Mouse (Mus musculus): ENCODE data around the gene Fmn2. TPM values are rescaled to one million over a fixed set of nuclear protein-coding genes. Genes with fewer than 3 reads are reported as not detected.

Gene Fmn2
- total RNA-seq (2021): under 1 TPM; 0.26 to 0.28 TPM
- long read RNA-seq, experiment 1: 0 reads
- long read RNA-seq, experiment 2: 0 reads

GRCm38 (mm10) chr1:174501661-174502030 lies at the start of gene Fmn2:
Fmn2 (plus strand) TSS chr1:174501825.
- TF ChIP-seq CTCF (IDR thresholded peaks at IDR 0.05): no peak
- peak; percentile 47 for DNase-seq
- intact Hi-C loops (cut with DNase I): no loop called here
- peak within 1 kb of the TSS; percentile 35; the same call in 1 of the 2 replicates for H3K27ac ChIP-seq
- H3K4me3 ChIP-seq: peak within 1 kb of the TSS; percentile 68

- Histone ChIP-seq H3K4me3 (no peak overlapping the region), H3K27ac (no peak overlapping the region)
- intact Hi-C loops (cut with DNase I): no loop called here
- TF ChIP-seq CTCF (IDR thresholded peaks at IDR 0.05): no peak
- DNase-seq: no peak
These were observed 46.5 kb upstream of the Fmn2 start for GRCm38 (mm10) chr1:174455100-174455499.

- intact Hi-C loops (cut with DNase I): loop anchor here (5.0 kb wide), 2 partner anchors 298 to 1008 kb away; no protein-coding TSS in a partner anchor
- Histone ChIP-seq H3K4me3 (no peak overlapping the region), H3K27ac (no peak overlapping the region)
- no peak for DNase-seq
- TF ChIP-seq CTCF (IDR thresholded peaks at IDR 0.05): no peak
These were observed 36.2 kb upstream of the Fmn2 start for GRCm38 (mm10) chr1:174465385-174465784.

GRCm38 (mm10) chr1:174466240-174466639 lies 35.4 kb upstream of the Fmn2 start:
- Histone ChIP-seq H3K4me3 (no peak overlapping the region), H3K27ac (no peak overlapping the region)
- intact Hi-C loops (cut with DNase I): loop anchor here (5.0 kb wide), 2 partner anchors 299 to 1009 kb away; no protein-coding TSS in a partner anchor
- TF ChIP-seq CTCF (IDR thresholded peaks at IDR 0.05): peak; percentile 58
- no peak for DNase-seq

- no peak overlapping the region for H3K4me3 ChIP-seq
- peak; percentile 67 for TF ChIP-seq CTCF (IDR thresholded peaks at IDR 0.05)
- intact Hi-C loops (cut with DNase I): loop anchor here (5.0 kb wide), 3 partner anchors 83 to 1012 kb away; no protein-coding TSS in a partner anchor
- no peak for DNase-seq
- H3K27ac ChIP-seq: no peak overlapping the region
These were observed 31.9 kb upstream of the Fmn2 start for GRCm38 (mm10) chr1:174469736-174470135.

GRCm38 (mm10) chr1:174482567-174482966 lies 19.1 kb upstream of the Fmn2 start:
- no peak for TF ChIP-seq CTCF (IDR thresholded peaks at IDR 0.05)
- Histone ChIP-seq H3K27ac (no peak overlapping the region), H3K4me3 (no peak overlapping the region)
- intact Hi-C loops (cut with DNase I): no loop called here
- no peak for DNase-seq

- no peak for DNase-seq
- no peak for TF ChIP-seq CTCF (IDR thresholded peaks at IDR 0.05)
- no peak overlapping the region for H3K4me3 ChIP-seq
- intact Hi-C loops (cut with DNase I): no loop called here
- no peak overlapping the region for H3K27ac ChIP-seq
These were observed 1.6 kb upstream of the Fmn2 start for GRCm38 (mm10) chr1:174500064-174500463.

- intact Hi-C loops (cut with DNase I): no loop called here
- no peak for TF ChIP-seq CTCF (IDR thresholded peaks at IDR 0.05)
- Histone ChIP-seq H3K4me3 (no peak overlapping the region), H3K27ac (no peak overlapping the region)
- DNase-seq: no peak
These were observed 614 bp upstream of the Fmn2 start for GRCm38 (mm10) chr1:174501011-174501410.

- H3K27ac ChIP-seq: peak overlapping the region; percentile 35; the same call in 1 of the 2 replicates
- TF ChIP-seq CTCF (IDR thresholded peaks at IDR 0.05): peak; percentile 17; the same call in 1 of the 2 replicates
- intact Hi-C loops (cut with DNase I): no loop called here
- DNase-seq: peak; percentile 19
- H3K4me3 ChIP-seq: peak overlapping the region; percentile 68
These were observed 613 bp downstream of the Fmn2 start for GRCm38 (mm10) chr1:174502031-174502845.

- no peak for TF ChIP-seq CTCF (IDR thresholded peaks at IDR 0.05)
- peak; percentile 21 for DNase-seq
- Histone ChIP-seq H3K27ac (no peak overlapping the region), H3K4me3 (peak overlapping the region; percentile 68)
- intact Hi-C loops (cut with DNase I): no loop called here
These were observed 1.5 kb downstream of the Fmn2 start for GRCm38 (mm10) chr1:174502846-174503745.

GRCm38 (mm10) chr1:174508571-174509110 lies 7.0 kb downstream of the Fmn2 start:
- TF ChIP-seq CTCF (IDR thresholded peaks at IDR 0.05): no peak
- no peak for DNase-seq
- H3K4me3 ChIP-seq: no peak overlapping the region
- intact Hi-C loops (cut with DNase I): no loop called here
- no peak overlapping the region for H3K27ac ChIP-seq

GRCm38 (mm10) chr1:174513419-174513818 lies 11.8 kb downstream of the Fmn2 start:
- intact Hi-C loops (cut with DNase I): no loop called here
- Histone ChIP-seq H3K4me3 (no peak overlapping the region), H3K27ac (no peak overlapping the region)
- no peak for DNase-seq
- no peak for TF ChIP-seq CTCF (IDR thresholded peaks at IDR 0.05)
